Mouse (Mus musculus) Patski (cell line): ENCODE results near the gene Nkiras2. TPM values are rescaled to one million over a fixed set of nuclear protein-coding genes. Genes with fewer than 3 reads are reported as not detected.

Experiments used
- ATAC-seq: fragments of 100-300 bp; one replicate; pipeline ENCODE4 v1.8.0; 2021
- CTCF ChIA-PET: fragments of 350-600 bp; sonication (Branson Sonifier 250); formaldehyde crosslinking; loops from one replicate; lab custom pipeline; 2022; ENCODE audit warnings: inconsistent platforms; lab: Charles Lee
- POLR2A ChIA-PET: fragments of 350-600 bp; sonication (Branson Sonifier 250); formaldehyde crosslinking; loops from one replicate; lab custom pipeline; 2022; ENCODE audit warnings: antibody characterized with exemption, inconsistent platforms; lab: Charles Lee
- DNase-seq: peaks from one replicate; pipeline ENCODE4 v3.0.0-alpha.2; 2011; ENCODE audit warnings: low read depth, low spot score
- H3K27me3 ChIP-seq: fragments of 371-371 bp; one replicate; pipeline ENCODE4 v1.5.1; 2021
- CTCF ChIP-seq: fragments of 100-300 bp; IDR thresholded peaks from one replicate; pipeline ENCODE4 v1.5.1; 2021
- in situ Hi-C: fragments of 300-500 bp; cut with MboI; formaldehyde crosslinking; loops from 3 replicates; pipeline ENCODE4 v1.11.1; 2018; ENCODE audit warnings: low pct_unique_long_range_greater_than_20kb, mixed read lengths
- polyA plus RNA-seq: library from polyadenylated mRNA; unstranded; gene quantifications from one replicate; pipeline ENCODE4 v1.2.3, GENCODE M21; 2021

Gene Nkiras2
- polyA plus RNA-seq, 1 experiment from 2014 or later = 36.5 TPM

GRCm38 (mm10) chr11:100625754-100626700, 7.0 kb downstream of the Nkiras2 start:
- POLR2A ChIA-PET = interaction anchor here (0.6 kb wide), 1 partner anchor 271 kb away, joined by 4 read pairs; no protein-coding TSS in a partner anchor
- H3K27me3 ChIP-seq = peaks cover under 1% of the 10 kb centered on the region
- in situ Hi-C loops = no loop called here
- no peak for TF ChIP-seq CTCF
- CTCF ChIA-PET = interaction anchor here (0.7 to 1.9 kb wide), 7 partner anchors 16 to 172 kb away, joined by 3 to 5 read pairs (median 3); partner anchors contain the start of gene Dhx58
- ATAC-seq (no peak), DNase-seq (no peak)

- ATAC-seq (no peak), DNase-seq (no peak)
- peak; percentile 81 for TF ChIP-seq CTCF
- CTCF ChIA-PET = interaction anchor here (0.7 to 1.9 kb wide), 8 partner anchors 15 to 173 kb away, joined by 3 to 5 read pairs (median 3); partner anchors contain the start of gene Dhx58
- POLR2A ChIA-PET = interaction anchor here (0.6 kb wide), 1 partner anchor 272 kb away, joined by 4 read pairs; no protein-coding TSS in a partner anchor
- in situ Hi-C loops = no loop called here
- H3K27me3 ChIP-seq = peaks cover 4% of the 10 kb centered on the region
Observed at GRCm38 (mm10) chr11:100626701-100627195, 7.7 kb downstream of the Nkiras2 start.

GRCm38 (mm10) chr11:100628056-100628455, 9.0 kb downstream of the Nkiras2 start:
- ChIA-PET POLR2A (no interaction called here), CTCF (interaction anchor here (1.1 to 1.5 kb wide), 2 partner anchors 46 to 74 kb away, joined by 4 to 5 read pairs; no protein-coding TSS in a partner anchor)
- DNase-seq = no peak
- TF ChIP-seq CTCF = no peak
- in situ Hi-C loops = no loop called here
- no peak for ATAC-seq
- peaks cover 7% of the 10 kb centered on the region for H3K27me3 ChIP-seq

- TF ChIP-seq CTCF = no peak
- DNase-seq (no peak), ATAC-seq (no peak)
- CTCF ChIA-PET = interaction anchor here (1.1 kb wide), 1 partner anchor 46 kb away, joined by 4 read pairs; no protein-coding TSS in a partner anchor
- in situ Hi-C loops = no loop called here
- POLR2A ChIA-PET = no interaction called here
- H3K27me3 ChIP-seq = peaks cover 15% of the 10 kb centered on the region
Observed at GRCm38 (mm10) chr11:100628862-100629352, 9.9 kb downstream of the Nkiras2 start.

GRCm38 (mm10) chr11:100634530-100634929, 15.5 kb downstream of the Nkiras2 start:
- in situ Hi-C loops = no loop called here
- ATAC-seq (no peak), DNase-seq (no peak)
- H3K27me3 ChIP-seq = peaks cover 43% of the 10 kb centered on the region
- POLR2A ChIA-PET = no interaction called here
- CTCF ChIA-PET = no interaction called here
- TF ChIP-seq CTCF = no peak

GRCm38 (mm10) chr11:100640159-100640906, 21.3 kb downstream of the Nkiras2 start:
- peaks cover 37% of the 10 kb centered on the region for H3K27me3 ChIP-seq
- ATAC-seq (no peak), DNase-seq (no peak)
- POLR2A ChIA-PET = interaction anchor here (0.7 to 1.9 kb wide), 2 partner anchors 11 to 19 kb away, joined by 5 to 6 read pairs; no protein-coding TSS in a partner anchor
- CTCF ChIA-PET = interaction anchor here (1.6 kb wide), 1 partner anchor 28 kb away, joined by 4 read pairs; no protein-coding TSS in a partner anchor
- TF ChIP-seq CTCF = no peak
- in situ Hi-C loops = no loop called here

- no peak for DNase-seq
- ChIA-PET POLR2A (interaction anchor here (1.6 kb wide), 1 partner anchor 20 kb away, joined by 4 read pairs; no protein-coding TSS in a partner anchor), CTCF (no interaction called here)
Observed at GRCm38 (mm10) chr11:100643612-100644575, 24.9 kb downstream of the Nkiras2 start.

GRCm38 (mm10) chr11:100646265-100646664, 27.2 kb downstream of the Nkiras2 start:
- ATAC-seq (no peak), DNase-seq (no peak)
- POLR2A ChIA-PET = no interaction called here
- H3K27me3 ChIP-seq = peaks cover 7% of the 10 kb centered on the region
- CTCF ChIA-PET = interaction anchor here (1.0 to 1.5 kb wide), 5 partner anchors 10 to 371 kb away, joined by 3 to 6 read pairs (median 3); no protein-coding TSS in a partner anchor
- in situ Hi-C loops = no loop called here
- peak; percentile 64 for TF ChIP-seq CTCF

More at GRCm38 (mm10) chr11:100643612-100644575, 24.9 kb downstream of the Nkiras2 start:
- in situ Hi-C loops = no loop called here
- peaks cover 26% of the 10 kb centered on the region for H3K27me3 ChIP-seq
- TF ChIP-seq CTCF = no peak
- no peak for ATAC-seq

GRCm38 (mm10) chr11:100648405-100648804, 29.4 kb downstream of the Nkiras2 start:
- CTCF ChIA-PET = no interaction called here
- POLR2A ChIA-PET = no interaction called here
- peaks cover 7% of the 10 kb centered on the region for H3K27me3 ChIP-seq
- no peak for DNase-seq
- in situ Hi-C loops = no loop called here
- TF ChIP-seq CTCF = no peak
- ATAC-seq = no peak
